Mouse (Mus musculus) olfactory bulb, adult 2 months (tissue): ENCODE results near the gene Rpl29.

Experiments
- CTCF ChIP-seq: fragments of 200-500 bp; IDR thresholded peaks from 2 replicates; pipeline ENCODE4 v1.5.1; 2012; ENCODE audit warnings: low read depth, mild to moderate bottlenecking, low read length, moderate library complexity; ENCODE audit not compliant: insufficient read depth
- POLR2A ChIP-seq: fragments of 200-500 bp; IDR thresholded peaks from 2 replicates; pipeline ENCODE4 v1.6.1; 2012; ENCODE audit warnings: mild to moderate bottlenecking, low read depth, low read length, moderate library complexity; ENCODE audit not compliant: insufficient read depth

- no peak for TF ChIP-seq POLR2A
- no peak for TF ChIP-seq CTCF
Observed at GRCm38 (mm10) chr9:106402149-106402548, 27.1 kb upstream of the Rpl29 start.
